Mouse (Mus musculus) urinary bladder, postnatal 36 days (tissue): ENCODE data around the gene Ccp110.

ENCODE experiments used
- DNase-seq, 2 experiments: peaks; one replicate each; pipeline ENCODE4 v3.0.0; 2022; ENCODE audit warnings: low spot score in 2 of 2, mixed read lengths in 1 of 2

Gene Ccp110

GRCm38 (mm10) chr7:118769655-118770054 is 57.3 kb downstream of the Ccp110 start:
- no peak for DNase-seq

- DNase-seq: no peak
Measured at GRCm38 (mm10) chr7:118773027-118773426, 60.7 kb downstream of the Ccp110 start.

GRCm38 (mm10) chr7:118775991-118776390 is 63.6 kb downstream of the Ccp110 start:
- no peak for DNase-seq

GRCm38 (mm10) chr7:118776491-118776890 is 64.1 kb downstream of the Ccp110 start:
- DNase-seq: no peak

GRCm38 (mm10) chr7:118777598-118778394 is 65.4 kb downstream of the Ccp110 start:
- peak in 1 of 2 experiments; percentile 21 for DNase-seq

- DNase-seq: no peak
Measured at GRCm38 (mm10) chr7:118778561-118778960, 66.2 kb downstream of the Ccp110 start.

- DNase-seq: no peak
Measured at GRCm38 (mm10) chr7:118783305-118784001, 71.1 kb downstream of the Ccp110 start.

GRCm38 (mm10) chr7:118786091-118786490 is 73.7 kb downstream of the Ccp110 start:
- DNase-seq: no peak
